Mouse (Mus musculus) stomach, embryonic 16.5 days (tissue): ENCODE measurements around the gene Sde2. TPM values are rescaled to one million over a fixed set of nuclear protein-coding genes. Genes with fewer than 3 reads are reported as not detected.
A peak's percentile ranks its signal among the peaks of the same experiment; 100 is the strongest.

Source experiments
- ATAC-seq: fragments of 200-750 bp; cut with Nextera tagmentation; 2 replicates; pipeline ENCODE4 v1.8.0; 2017; ENCODE audit warnings: moderate number of reproducible peaks, moderate TSS enrichment; ENCODE audit not compliant: insufficient read depth, low FRiP score
- H3K27ac ChIP-seq: fragments of 300-500 bp; sonication (generic); 2 replicates; pipeline ENCODE4 v1.5.1; 2014; ENCODE audit warnings: low read length
- H3K27me3 ChIP-seq: fragments of 300-500 bp; sonication (generic); 2 replicates; pipeline ENCODE4 v1.6.1; 2014; ENCODE audit warnings: low read length, control low read depth, mixed read lengths; ENCODE audit not compliant: control insufficient read depth, insufficient read depth
- H3K36me3 ChIP-seq: fragments of 300-500 bp; sonication (generic); 2 replicates; pipeline ENCODE4 v1.6.1; 2014; ENCODE audit warnings: low read length; ENCODE audit not compliant: control insufficient read depth, insufficient read depth
- H3K4me1 ChIP-seq: fragments of 300-500 bp; sonication (generic); 2 replicates; pipeline ENCODE4 v1.6.1; 2014; ENCODE audit warnings: low read length, control low read depth, mixed read lengths; ENCODE audit not compliant: control insufficient read depth, insufficient read depth
- H3K4me2 ChIP-seq: fragments of 300-500 bp; sonication (generic); 2 replicates; pipeline ENCODE4 v1.6.1; 2014; ENCODE audit warnings: low read depth, low read length, mixed read lengths
- H3K4me3 ChIP-seq: fragments of 300-500 bp; sonication (generic); replicated peaks from 2 replicates; pipeline ENCODE4 v1.5.1; 2014; ENCODE audit warnings: mild to moderate bottlenecking, low read length
- H3K9ac ChIP-seq: fragments of 300-500 bp; sonication (generic); 2 replicates; pipeline ENCODE4 v1.6.1; 2014; ENCODE audit warnings: low read length
- H3K9me3 ChIP-seq: fragments of 300-500 bp; sonication (generic); replicated peaks from 2 replicates; pipeline ENCODE4 v1.6.1; 2016; ENCODE audit warnings: low read length, control low read depth; ENCODE audit not compliant: control insufficient read depth
- WGBS: fragments of 180-500 bp; shearing (Covaris S2); extraction: QIAGEN DNeasy Blood & Tissue Kit; methylation state at CpG from one replicate; pipeline ENCODE4 v1.1.7; 2014; 5-methylcytosine and 5-hydroxymethylcytosine counted together
- polyA plus RNA-seq: library from polyadenylated mRNA; unstranded; fragments of >200 nt; fragmentation: Nextera tagmentation; extraction: Ambion mirVana; gene quantifications from 2 replicates; pipeline ENCODE4 v1.2.1, GENCODE M21; 2015

Sde2 gene
- polyA plus RNA-seq, 1 experiment from 2014 or later = 34.9 TPM

DNA sequence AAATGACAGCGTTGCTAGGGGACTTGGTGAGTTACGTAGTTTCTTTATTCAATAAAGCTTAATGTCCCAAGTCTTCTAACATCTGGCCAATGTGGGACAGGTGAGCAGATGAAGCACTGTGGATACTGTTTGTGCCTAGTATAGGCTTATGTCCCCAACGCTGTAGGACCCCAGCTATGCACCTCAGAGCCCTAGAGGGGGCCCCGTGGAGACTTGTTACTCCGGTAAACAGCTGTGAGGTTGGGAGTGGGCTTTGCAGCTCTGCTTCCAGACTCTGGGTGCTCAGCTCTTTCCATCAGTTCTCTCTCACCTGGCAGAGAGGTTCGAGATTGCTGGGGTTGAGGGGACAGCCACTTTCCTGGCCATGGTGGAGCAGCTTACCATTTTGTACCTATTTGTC lies 54.4 kb downstream of the Sde2 start:
- Histone ChIP-seq H3K9me3 (no peaks in the 10 kb centered on the region), H3K27ac (no peak overlapping the region), H3K9ac (peak overlapping the region; percentile 85), H3K27me3 (no peaks in the 10 kb centered on the region), H3K36me3 (peaks cover 4% of the 10 kb centered on the region; the same call in 1 of the 2 replicates), H3K4me2 (peak overlapping the region; percentile 87), H3K4me3 (peak overlapping the region; percentile 78), H3K4me1 (peaks cover 9% of the 10 kb centered on the region; the same call in 1 of the 2 replicates)
- 55% methylated on average over 6 of the region's 6 CpGs for WGBS
- ATAC-seq = no peak

DNA sequence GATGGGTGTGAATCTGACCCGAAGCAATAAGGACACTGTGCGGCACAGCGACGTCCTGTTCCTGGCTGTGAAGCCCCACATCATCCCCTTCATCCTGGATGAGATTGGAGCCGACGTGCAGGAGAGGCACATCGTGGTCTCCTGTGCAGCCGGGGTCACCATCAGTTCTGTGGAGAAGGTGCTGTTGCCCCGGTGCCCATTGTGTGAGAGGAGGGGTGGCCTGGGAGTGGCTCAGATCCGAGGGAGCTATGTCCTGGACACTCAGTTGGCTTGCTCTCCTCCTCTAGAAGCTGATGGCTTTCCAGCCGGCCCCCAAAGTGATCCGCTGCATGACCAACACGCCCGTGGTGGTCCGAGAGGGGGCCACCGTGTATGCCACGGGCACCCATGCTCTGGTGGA lies 54.9 kb downstream of the Sde2 start:
- Histone ChIP-seq H3K36me3 (peaks cover 4% of the 10 kb centered on the region; the same call in 1 of the 2 replicates), H3K4me3 (no peak overlapping the region), H3K9ac (no peak overlapping the region), H3K27ac (no peak overlapping the region), H3K9me3 (no peaks in the 10 kb centered on the region), H3K4me2 (no peak overlapping the region), H3K4me1 (peaks cover 9% of the 10 kb centered on the region; the same call in 1 of the 2 replicates), H3K27me3 (no peaks in the 10 kb centered on the region)
- no peak for ATAC-seq
- WGBS = 93% methylated on average over 17 of the region's 17 CpGs

DNA sequence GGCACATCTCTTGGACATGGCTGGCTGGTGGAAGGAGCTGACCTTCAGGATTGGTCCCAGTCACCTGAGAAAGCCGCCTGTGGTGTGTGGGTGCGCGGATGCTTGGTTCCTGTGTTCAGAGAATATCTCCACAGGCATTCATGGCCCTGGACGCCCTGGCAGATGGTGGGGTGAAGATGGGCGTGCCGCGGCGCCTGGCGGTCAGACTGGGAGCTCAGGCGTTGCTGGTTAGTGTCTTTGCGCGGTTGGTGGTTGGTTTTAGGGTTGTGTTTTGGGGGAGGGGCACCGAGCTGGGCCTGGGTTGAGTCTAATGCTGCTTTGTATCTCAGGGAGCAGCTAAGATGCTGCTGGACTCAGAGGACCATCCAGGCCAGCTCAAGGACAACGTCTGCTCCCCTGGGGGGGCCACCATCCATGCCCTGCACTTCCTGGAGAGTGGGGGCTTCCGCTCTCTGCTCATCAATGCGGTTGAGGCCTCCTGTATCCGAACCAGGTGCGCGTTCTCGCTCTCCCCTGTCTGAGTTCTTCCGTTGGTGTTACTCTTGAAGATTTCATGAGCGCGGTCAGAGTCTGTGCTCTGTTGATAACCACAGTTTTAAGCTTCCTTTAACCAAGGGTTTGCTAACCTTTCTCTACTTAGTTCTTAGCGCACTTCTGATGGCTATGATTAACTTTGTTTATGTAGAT lies 55.7 kb downstream of the Sde2 start:
- ATAC-seq = no peak
- no peak overlapping the region for H3K4me3 ChIP-seq

DNA sequence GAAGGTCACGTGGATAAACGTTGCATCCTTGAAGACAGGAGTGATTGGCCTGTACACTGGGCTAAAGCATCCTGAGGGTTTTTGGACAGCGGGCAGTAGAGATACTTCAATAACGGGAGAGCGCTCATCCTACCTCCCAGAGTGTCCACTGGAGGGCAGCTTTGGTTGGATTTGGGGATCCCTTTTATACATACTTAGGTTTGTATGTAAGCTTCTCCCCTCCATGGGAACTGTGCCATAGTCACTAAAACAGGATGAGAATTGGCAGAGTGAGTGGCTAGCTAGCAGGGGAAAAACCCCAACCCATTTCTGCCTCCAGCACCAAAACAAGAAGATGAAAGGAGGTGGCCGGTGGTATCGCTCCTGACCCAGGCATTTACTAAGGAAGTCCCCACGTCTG lies 60.2 kb downstream of the Sde2 start:
- Histone ChIP-seq H3K4me1 (no peaks in the 10 kb centered on the region), H3K9ac (no peak overlapping the region), H3K36me3 (peaks cover 4% of the 10 kb centered on the region; the same call in 1 of the 2 replicates), H3K4me3 (no peak overlapping the region), H3K4me2 (peak overlapping the region; percentile 34), H3K27me3 (no peaks in the 10 kb centered on the region), H3K9me3 (no peaks in the 10 kb centered on the region), H3K27ac (no peak overlapping the region)
- 43% methylated on average over 8 of the region's 8 CpGs for WGBS
- ATAC-seq = peak; percentile 57; the same call in 1 of the 2 replicates

More for the DNA sequence above, 55.7 kb downstream of the Sde2 start:
- H3K9me3 ChIP-seq = no peaks in the 10 kb centered on the region
- no peak overlapping the region for H3K9ac ChIP-seq
- H3K36me3 ChIP-seq = peaks cover 4% of the 10 kb centered on the region; the same call in 1 of the 2 replicates
- peaks cover 9% of the 10 kb centered on the region; the same call in 1 of the 2 replicates for H3K4me1 ChIP-seq
- no peak overlapping the region for H3K4me2 ChIP-seq
- H3K27me3 ChIP-seq = no peaks in the 10 kb centered on the region
- WGBS = 89% methylated on average over 24 of the region's 24 CpGs
- H3K27ac ChIP-seq = no peak overlapping the region

DNA sequence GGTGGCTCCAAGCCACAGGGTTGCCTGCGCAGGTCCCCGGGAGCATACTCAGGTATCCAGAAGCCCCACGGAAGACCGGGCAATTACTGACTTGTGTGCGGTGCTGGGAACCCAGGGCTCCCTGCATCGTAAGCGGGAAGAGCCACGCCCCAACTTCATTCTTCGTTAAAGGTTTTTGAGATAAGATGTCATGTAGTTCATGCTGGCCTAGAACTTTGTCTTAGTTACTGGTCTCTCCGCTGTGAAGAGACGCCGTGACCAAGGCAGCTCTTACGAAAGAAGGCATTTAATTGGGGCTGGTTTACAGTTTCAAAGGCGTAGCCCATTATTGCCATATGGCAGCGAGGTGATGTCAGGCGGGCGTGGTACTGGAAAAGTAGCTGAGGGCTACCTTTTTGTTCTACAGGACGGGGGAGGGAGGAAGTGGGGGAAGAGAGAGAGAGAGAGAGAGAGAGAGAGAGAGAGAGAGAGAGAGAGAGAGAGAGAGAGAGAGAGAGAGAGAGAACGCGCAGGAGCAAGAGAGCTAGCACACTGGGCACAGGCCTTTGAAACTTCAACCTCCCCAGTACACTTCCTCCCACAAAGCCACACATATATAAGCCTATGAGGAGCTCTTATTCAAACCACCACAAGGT lies 60.8 kb downstream of the Sde2 start:
- Histone ChIP-seq H3K4me2 (peak overlapping the region; percentile 34), H3K27me3 (no peaks in the 10 kb centered on the region), H3K27ac (no peak overlapping the region), H3K9me3 (no peaks in the 10 kb centered on the region), H3K9ac (no peak overlapping the region), H3K4me3 (no peak overlapping the region), H3K4me1 (no peaks in the 10 kb centered on the region), H3K36me3 (peaks cover 4% of the 10 kb centered on the region; the same call in 1 of the 2 replicates)
- ATAC-seq = no peak
- WGBS = 48% methylated on average over 20 of the region's 20 CpGs

DNA sequence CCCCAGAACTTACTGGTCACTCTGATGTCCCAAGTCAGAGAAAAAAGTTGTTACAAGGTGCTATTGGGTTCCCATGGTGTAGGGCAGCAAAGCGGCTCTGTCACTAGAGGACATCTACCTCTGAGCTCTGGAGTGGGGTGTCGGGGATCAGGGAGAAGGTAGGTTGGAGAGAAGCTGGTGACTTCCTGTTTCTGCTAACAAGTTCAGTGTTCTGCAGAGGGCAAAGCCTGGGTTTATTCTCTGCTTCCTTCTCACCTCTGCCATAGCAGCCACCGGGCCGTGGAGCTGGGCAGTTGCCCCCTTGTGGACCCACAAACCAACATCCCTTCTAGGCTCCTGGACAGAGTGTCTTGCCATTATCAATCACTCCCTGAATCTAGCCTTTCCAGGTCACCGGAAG lies 61.9 kb downstream of the Sde2 start:
- Histone ChIP-seq H3K27ac (no peak overlapping the region), H3K4me2 (no peak overlapping the region), H3K4me3 (no peak overlapping the region), H3K27me3 (no peaks in the 10 kb centered on the region), H3K9ac (no peak overlapping the region), H3K36me3 (no peaks in the 10 kb centered on the region), H3K9me3 (no peaks in the 10 kb centered on the region), H3K4me1 (no peaks in the 10 kb centered on the region)
- 77% methylated on average over 5 of the region's 5 CpGs for WGBS
- no peak for ATAC-seq

DNA sequence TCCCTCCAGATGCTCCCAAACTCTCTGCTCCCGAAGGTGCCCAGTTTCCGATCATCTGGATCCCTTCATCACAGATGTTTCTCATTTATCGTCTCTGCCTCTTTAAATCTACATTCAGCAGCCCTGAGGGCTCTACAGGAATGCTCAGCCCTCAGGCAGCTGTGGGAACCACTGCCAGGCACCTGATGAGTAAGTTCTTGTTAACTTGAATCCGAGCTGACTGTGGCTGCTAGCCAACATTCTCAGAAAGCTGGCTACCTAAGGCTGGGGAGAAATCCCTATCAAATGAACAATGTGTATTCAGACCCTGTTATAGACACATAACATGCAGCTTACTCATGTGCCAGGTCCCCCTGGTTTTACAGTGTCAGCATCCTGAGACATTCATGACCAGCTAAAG lies 62.9 kb downstream of the Sde2 start:
- H3K9me3 ChIP-seq = no peaks in the 10 kb centered on the region
- no peaks in the 10 kb centered on the region for H3K27me3 ChIP-seq
- H3K36me3 ChIP-seq = no peaks in the 10 kb centered on the region
- no peak overlapping the region for H3K27ac ChIP-seq
- ATAC-seq = no peak
- no peak overlapping the region for H3K9ac ChIP-seq
- WGBS = 39% methylated on average over 4 of the region's 4 CpGs
- H3K4me1 ChIP-seq = no peaks in the 10 kb centered on the region
- no peak overlapping the region for H3K4me3 ChIP-seq
- H3K4me2 ChIP-seq = no peak overlapping the region

DNA sequence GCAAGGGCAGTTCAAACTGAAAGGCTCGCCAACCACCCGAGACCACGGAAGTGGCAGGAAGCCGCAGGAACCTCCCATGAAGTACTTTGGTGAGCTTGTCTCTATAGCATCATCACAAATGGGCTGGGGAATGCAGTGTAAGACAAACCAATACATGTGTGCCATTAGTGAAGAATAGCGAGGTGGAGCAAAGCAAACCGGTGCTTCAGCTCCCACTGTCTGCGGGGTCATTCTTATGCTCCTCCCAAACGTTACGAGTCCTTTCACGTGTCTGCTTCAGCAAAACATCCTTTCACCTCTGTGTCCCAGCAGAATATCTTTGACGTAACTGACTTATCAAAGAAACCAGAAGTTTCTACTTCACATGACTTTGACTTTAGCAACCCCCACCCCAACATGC lies 65.5 kb downstream of the Sde2 start:
- no peak overlapping the region for H3K4me3 ChIP-seq
- ATAC-seq = no peak
- WGBS = 88% methylated on average over 11 of the region's 11 CpGs

DNA sequence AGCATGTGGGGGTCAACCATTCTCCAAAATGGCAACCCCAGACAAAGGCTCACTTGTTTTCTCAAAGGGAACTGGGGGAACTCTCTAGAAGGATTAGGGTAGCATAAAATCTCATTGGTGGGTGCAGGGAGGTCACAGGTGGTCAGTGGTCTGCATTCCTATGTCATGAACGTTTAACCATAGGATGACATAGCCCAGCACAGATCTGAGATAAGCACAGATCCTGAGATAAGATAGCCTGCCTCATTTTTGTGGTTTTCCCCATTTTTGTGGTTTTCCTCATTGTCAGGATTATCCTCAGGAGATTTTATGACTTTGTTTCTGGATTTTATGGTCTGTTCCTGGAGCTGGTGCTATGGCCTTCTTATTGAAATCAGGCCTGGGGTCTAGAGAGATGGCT lies 66.1 kb downstream of the Sde2 start:
- Histone ChIP-seq H3K27ac (no peak overlapping the region), H3K4me1 (no peaks in the 10 kb centered on the region), H3K9me3 (no peaks in the 10 kb centered on the region), H3K4me2 (no peak overlapping the region), H3K4me3 (no peak overlapping the region), H3K27me3 (no peaks in the 10 kb centered on the region), H3K36me3 (no peaks in the 10 kb centered on the region), H3K9ac (no peak overlapping the region)
- no peak for ATAC-seq
- WGBS = 15% methylated on average over 1 of the region's 1 CpGs

More for the DNA sequence above, 65.5 kb downstream of the Sde2 start:
- no peaks in the 10 kb centered on the region for H3K4me1 ChIP-seq
- H3K27me3 ChIP-seq = no peaks in the 10 kb centered on the region
- H3K36me3 ChIP-seq = no peaks in the 10 kb centered on the region
- H3K4me2 ChIP-seq = no peak overlapping the region
- no peak overlapping the region for H3K27ac ChIP-seq
- H3K9me3 ChIP-seq = no peaks in the 10 kb centered on the region
- no peak overlapping the region for H3K9ac ChIP-seq
